Mouse (Mus musculus): ENCODE data around the gene Ints6. TPM values are rescaled to one million over a fixed set of nuclear protein-coding genes. Genes with fewer than 3 reads are reported as not detected.

Ints6 gene
- polyA plus RNA-seq, 1 experiment from 2014 or later, result 22.9 TPM

DNA sequence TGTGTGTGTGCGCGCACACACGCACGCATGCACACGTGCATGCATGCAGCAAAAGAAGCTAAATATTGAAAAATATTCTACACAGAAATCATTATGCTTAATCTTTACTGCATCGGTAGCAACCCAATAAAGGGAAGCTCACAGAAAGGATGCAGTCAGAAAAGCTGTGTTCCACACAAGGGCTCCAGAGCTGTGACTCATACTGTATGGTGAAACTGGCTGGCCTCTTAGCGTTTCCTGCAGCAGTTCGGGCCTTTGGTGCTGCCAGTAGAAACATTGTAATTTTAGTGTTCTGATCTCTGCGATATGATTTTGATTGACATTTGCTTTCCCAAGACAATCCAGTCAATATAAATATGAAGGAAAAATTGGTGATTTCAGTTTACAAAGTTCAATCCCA, 17.1 kb upstream of the Ints6 start:
- peaks cover 8% of the 10 kb centered on the region; the same call in 1 of the 2 replicates for H3K4me1 ChIP-seq (replicated peaks)
- no peak overlapping the region for H3K4me3 ChIP-seq
- no peak overlapping the region for H3K9ac ChIP-seq
- ATAC-seq (ENCODE audit: insufficient number of reproducible peaks, low FRiP score), result no peak
- no peaks in the 10 kb centered on the region for H3K36me3 ChIP-seq
- no peak overlapping the region for H3K27ac ChIP-seq (ENCODE audit: poor library complexity, severe bottlenecking)
- no peaks in the 10 kb centered on the region for H3K27me3 ChIP-seq (replicated peaks)
- peaks cover 3% of the 10 kb centered on the region; the same call in 1 of the 2 replicates for H3K9me3 ChIP-seq (replicated peaks)
- H3K4me2 ChIP-seq, result no peak overlapping the region
- WGBS, result 89% methylated on average over 9 of the region's 9 CpGs

DNA sequence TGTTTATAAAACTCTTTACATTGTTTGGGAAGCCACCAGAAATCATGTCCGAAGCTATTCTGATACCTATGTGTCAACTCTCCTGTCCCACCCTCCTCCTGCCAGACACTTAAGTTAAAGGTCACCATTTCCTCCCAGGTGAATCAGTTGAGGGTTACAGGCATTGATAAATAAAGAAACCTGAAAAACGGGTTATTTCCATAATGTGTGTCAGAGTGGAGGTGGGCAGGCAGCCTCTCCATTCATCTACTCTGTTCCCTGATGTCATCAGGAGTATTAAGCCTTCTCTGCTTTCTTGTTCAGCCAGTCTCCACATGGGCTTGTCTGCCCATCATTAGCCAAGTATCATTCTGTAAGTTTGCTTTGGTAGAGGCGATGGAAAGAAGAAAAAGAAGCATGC, 14.1 kb upstream of the Ints6 start:
- Histone ChIP-seq H3K27me3 (replicated peaks) (no peaks in the 10 kb centered on the region), H3K36me3 (no peaks in the 10 kb centered on the region), H3K4me3 (no peak overlapping the region), H3K27ac (ENCODE audit: poor library complexity, severe bottlenecking) (no peak overlapping the region), H3K4me2 (no peak overlapping the region), H3K9me3 (replicated peaks) (peaks cover 3% of the 10 kb centered on the region; the same call in 1 of the 2 replicates), H3K4me1 (replicated peaks) (no peaks in the 10 kb centered on the region), H3K9ac (no peak overlapping the region)
- WGBS, result 74% methylated on average over 3 of the region's 3 CpGs
- no peak for ATAC-seq (ENCODE audit: insufficient number of reproducible peaks, low FRiP score)

DNA sequence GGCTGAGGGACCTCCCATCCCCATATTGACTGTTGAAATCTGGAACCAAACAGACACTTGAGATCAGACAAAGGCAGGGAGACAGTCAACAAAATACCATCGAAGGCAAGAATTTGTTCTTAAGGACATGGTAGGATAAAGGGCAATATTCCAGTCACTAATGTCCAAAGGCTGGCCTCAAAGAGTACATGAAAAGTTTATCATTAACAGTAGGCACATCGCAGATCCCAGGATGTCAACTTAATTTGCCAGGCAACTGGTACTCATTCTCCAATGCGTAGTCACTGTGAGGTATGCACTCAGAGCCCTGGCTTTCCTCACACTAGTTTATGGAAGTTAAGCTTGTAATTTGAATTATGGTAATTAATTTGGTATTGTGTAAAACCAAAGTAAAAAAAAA, 13.3 kb upstream of the Ints6 start:
- Histone ChIP-seq H3K4me1 (replicated peaks) (no peaks in the 10 kb centered on the region), H3K27ac (ENCODE audit: poor library complexity, severe bottlenecking) (no peak overlapping the region), H3K9ac (no peak overlapping the region), H3K4me3 (no peak overlapping the region), H3K4me2 (no peak overlapping the region), H3K27me3 (replicated peaks) (no peaks in the 10 kb centered on the region), H3K36me3 (no peaks in the 10 kb centered on the region), H3K9me3 (replicated peaks) (peaks cover 3% of the 10 kb centered on the region; the same call in 1 of the 2 replicates)
- WGBS, result 92% methylated on average over 3 of the region's 3 CpGs
- ATAC-seq (ENCODE audit: insufficient number of reproducible peaks, low FRiP score), result no peak

DNA sequence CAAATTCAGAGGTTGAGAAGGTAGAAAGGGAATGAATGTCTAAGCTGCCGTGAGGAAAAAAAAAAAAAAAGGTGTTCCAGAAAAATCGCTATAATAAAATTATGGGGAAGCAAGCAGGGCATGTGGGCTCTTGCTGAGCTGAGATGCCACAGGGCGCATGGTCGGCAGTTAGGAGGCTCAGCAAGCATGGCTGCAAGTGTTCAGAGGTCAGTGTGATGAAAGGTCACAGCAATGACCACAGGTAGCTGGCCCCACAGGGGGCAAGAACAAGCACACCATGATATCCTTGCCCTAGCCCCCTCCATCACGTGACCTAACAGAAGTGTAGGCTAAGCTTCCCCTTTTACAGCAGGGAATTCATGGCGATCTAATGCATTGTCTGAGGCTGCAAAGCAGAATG, 12.8 kb upstream of the Ints6 start:
- no peak for ATAC-seq (ENCODE audit: insufficient number of reproducible peaks, low FRiP score)
- no peaks in the 10 kb centered on the region for H3K4me1 ChIP-seq (replicated peaks)
- peaks cover 3% of the 10 kb centered on the region; the same call in 1 of the 2 replicates for H3K9me3 ChIP-seq (replicated peaks)
- no peak overlapping the region for H3K27ac ChIP-seq (ENCODE audit: poor library complexity, severe bottlenecking)
- H3K4me3 ChIP-seq, result no peak overlapping the region
- no peak overlapping the region for H3K9ac ChIP-seq
- WGBS, result 74% methylated on average over 6 of the region's 6 CpGs
- no peak overlapping the region for H3K4me2 ChIP-seq
- no peaks in the 10 kb centered on the region for H3K27me3 ChIP-seq (replicated peaks)
- no peaks in the 10 kb centered on the region for H3K36me3 ChIP-seq

DNA sequence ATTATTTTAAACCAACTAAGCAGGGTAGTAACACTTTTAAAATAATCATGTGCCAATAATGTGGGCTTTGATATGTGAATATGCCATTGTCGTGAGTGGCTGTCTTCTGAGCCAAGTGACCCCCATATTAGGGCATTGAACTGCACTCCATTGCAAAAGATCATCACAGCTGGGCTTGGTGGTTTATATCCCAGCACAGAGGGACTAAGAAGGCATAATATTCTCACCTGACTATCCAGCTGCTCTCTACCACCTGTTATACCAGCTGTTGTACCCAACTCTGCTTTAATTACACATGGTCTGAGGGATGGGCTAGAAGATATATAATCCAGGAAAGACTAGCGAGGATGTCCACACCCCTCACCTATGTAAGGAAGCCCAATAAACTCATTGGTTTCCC, 4.4 kb upstream of the Ints6 start:
- no peak overlapping the region for H3K27ac ChIP-seq (ENCODE audit: poor library complexity, severe bottlenecking)
- WGBS, result 78% methylated on average over 2 of the region's 2 CpGs
- H3K4me1 ChIP-seq (replicated peaks), result peaks cover 4% of the 10 kb centered on the region; the same call in 1 of the 2 replicates
- no peak overlapping the region for H3K4me2 ChIP-seq
- H3K9ac ChIP-seq, result no peak overlapping the region
- H3K36me3 ChIP-seq, result no peaks in the 10 kb centered on the region
- no peaks in the 10 kb centered on the region for H3K9me3 ChIP-seq (replicated peaks)
- no peaks in the 10 kb centered on the region for H3K27me3 ChIP-seq (replicated peaks)
- ATAC-seq (ENCODE audit: insufficient number of reproducible peaks, low FRiP score), result no peak
- H3K4me3 ChIP-seq, result no peak overlapping the region

DNA sequence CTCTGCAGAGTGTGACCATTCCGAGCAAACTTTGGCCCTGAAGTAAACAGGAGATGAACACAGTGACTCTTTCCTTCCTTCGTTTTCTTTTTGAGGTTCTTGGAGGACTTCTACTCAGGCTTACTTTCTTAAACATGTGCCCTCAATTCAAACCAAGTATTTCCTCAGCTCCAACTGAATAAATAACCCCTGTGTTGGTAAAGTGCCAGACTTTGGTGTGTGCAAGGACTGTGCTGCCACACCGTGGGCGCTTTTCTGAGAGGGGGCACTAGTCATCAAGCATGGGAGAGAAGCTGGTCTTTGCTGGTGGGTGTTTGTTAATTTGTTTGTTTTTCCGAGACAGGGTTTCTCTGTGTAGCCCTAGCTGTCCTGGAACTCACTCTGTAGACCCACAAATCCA, 3.4 kb upstream of the Ints6 start:
- Histone ChIP-seq H3K9me3 (replicated peaks) (no peaks in the 10 kb centered on the region), H3K27me3 (replicated peaks) (no peaks in the 10 kb centered on the region), H3K4me1 (replicated peaks) (peaks cover 7% of the 10 kb centered on the region), H3K9ac (no peak overlapping the region), H3K4me2 (no peak overlapping the region), H3K4me3 (no peak overlapping the region), H3K27ac (ENCODE audit: poor library complexity, severe bottlenecking) (no peak overlapping the region), H3K36me3 (no peaks in the 10 kb centered on the region)
- no peak for ATAC-seq (ENCODE audit: insufficient number of reproducible peaks, low FRiP score)
- 83% methylated on average over 5 of the region's 5 CpGs for WGBS

DNA sequence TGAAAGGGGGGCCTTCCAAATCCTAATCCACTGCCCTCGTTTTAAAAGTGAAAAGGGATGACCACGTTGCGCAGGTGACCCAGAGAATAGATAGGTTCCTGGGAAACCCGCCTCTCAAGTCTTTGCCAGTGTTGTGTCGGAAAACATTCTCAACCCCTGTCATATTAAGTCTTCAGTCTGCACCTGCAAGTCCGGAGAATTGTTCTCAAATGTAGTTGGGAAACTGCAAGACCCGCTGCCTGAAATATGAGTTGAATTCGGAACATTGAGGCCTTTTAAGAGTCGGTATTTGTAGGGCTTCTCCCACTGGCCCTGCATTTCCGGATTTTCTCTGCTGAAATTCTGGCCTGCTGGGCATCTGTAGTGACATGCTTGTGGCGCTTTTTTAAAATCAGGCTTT, 974 bp upstream of the Ints6 start:
- H3K36me3 ChIP-seq, result peaks cover 12% of the 10 kb centered on the region
- H3K4me2 ChIP-seq, result peak overlapping the region; percentile 80
- ATAC-seq (ENCODE audit: insufficient number of reproducible peaks, low FRiP score), result no peak
- peak overlapping the region; percentile 67 for H3K4me3 ChIP-seq
- peaks cover 13% of the 10 kb centered on the region for H3K4me1 ChIP-seq (replicated peaks)
- H3K9me3 ChIP-seq (replicated peaks), result no peaks in the 10 kb centered on the region
- 4% methylated on average over 11 of the region's 11 CpGs for WGBS
- H3K27ac ChIP-seq (ENCODE audit: poor library complexity, severe bottlenecking), result peak overlapping the region; percentile 99
- H3K27me3 ChIP-seq (replicated peaks), result no peaks in the 10 kb centered on the region
- H3K9ac ChIP-seq, result peak overlapping the region; percentile 78

DNA sequence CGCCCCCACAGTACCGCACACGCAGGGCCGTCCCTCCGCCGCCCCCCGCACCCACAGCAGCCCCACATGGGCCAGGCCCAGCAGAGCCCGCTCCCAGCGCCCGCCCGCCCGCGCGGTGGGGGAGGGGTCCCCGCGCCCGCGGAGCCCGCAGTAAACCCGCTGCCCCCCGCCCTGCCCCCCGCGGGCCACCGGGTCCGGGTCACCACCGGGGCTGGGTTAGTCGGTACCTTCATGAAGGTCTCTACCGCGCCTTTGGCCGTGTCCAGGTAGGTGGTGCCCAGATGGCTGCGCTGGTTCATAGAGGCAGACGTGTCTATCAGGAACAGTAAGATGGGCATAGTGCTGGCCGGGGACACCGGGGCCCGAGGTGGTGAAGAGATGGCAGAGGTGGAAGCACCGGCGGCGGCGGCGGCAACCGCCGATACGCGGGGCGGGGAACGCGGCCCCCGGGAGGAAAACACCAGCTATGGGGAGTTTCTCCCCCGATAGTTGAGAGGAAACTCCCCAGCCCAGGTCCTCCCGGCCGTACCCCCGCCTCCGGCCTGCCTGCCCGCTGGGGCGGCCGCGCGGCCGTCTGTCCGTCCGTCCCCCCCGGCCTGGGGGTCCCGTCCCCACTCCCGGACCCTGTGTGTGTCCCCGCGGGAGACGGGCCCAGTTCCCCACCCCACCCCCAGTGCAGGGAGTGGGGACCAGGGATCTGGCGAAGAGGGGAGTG, 491 bp downstream of the Ints6 start:
- Histone ChIP-seq H3K9ac (peak overlapping the region; percentile 99), H3K27me3 (replicated peaks) (no peaks in the 10 kb centered on the region), H3K27ac (ENCODE audit: poor library complexity, severe bottlenecking) (peak overlapping the region; percentile 99), H3K9me3 (replicated peaks) (no peaks in the 10 kb centered on the region), H3K4me2 (peak overlapping the region; percentile 73), H3K36me3 (peaks cover 12% of the 10 kb centered on the region), H3K4me1 (replicated peaks) (peaks cover 13% of the 10 kb centered on the region), H3K4me3 (peak overlapping the region; percentile 86)
- under 1% methylated on average over 61 of the region's 68 CpGs for WGBS
- peak; percentile 52 for ATAC-seq (ENCODE audit: insufficient number of reproducible peaks, low FRiP score)

DNA sequence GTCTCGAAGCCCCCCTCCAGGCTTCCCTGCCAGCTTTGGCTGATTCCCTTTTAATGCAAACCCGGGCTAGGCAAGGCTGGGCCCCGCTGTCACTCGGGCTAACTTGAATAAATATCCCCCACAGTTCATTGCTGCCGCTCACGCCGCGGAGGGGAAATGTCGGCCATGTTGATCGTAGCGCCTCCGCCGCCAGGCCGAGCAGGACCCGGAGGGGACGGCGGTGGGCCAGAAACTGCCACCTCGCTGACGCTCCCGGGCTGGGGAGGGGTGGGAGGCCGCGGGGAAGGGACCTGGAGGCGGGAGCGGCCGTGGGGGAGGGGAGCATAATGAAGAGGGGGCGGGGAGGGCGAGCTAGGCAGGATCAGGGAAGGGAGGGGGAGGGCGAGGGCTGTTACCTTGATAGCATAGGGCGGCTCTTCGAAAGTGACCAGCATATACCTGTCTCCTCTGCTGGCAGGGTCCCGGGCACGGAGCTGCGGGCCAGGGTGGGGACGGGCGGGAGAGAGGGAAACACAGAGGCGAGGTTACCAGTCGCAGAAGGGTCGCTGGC, 1.1 kb downstream of the Ints6 start:
- WGBS, result 2% methylated on average over 33 of the region's 38 CpGs
- H3K4me3 ChIP-seq, result peak overlapping the region; percentile 86
- H3K4me1 ChIP-seq (replicated peaks), result peaks cover 13% of the 10 kb centered on the region
- H3K36me3 ChIP-seq, result peaks cover 12% of the 10 kb centered on the region
- peak overlapping the region; percentile 73 for H3K4me2 ChIP-seq
- peak; percentile 43 for ATAC-seq (ENCODE audit: insufficient number of reproducible peaks, low FRiP score)
- peak overlapping the region; percentile 99 for H3K27ac ChIP-seq (ENCODE audit: poor library complexity, severe bottlenecking)
- no peaks in the 10 kb centered on the region for H3K9me3 ChIP-seq (replicated peaks)
- no peaks in the 10 kb centered on the region for H3K27me3 ChIP-seq (replicated peaks)
- peak overlapping the region; percentile 99 for H3K9ac ChIP-seq

DNA sequence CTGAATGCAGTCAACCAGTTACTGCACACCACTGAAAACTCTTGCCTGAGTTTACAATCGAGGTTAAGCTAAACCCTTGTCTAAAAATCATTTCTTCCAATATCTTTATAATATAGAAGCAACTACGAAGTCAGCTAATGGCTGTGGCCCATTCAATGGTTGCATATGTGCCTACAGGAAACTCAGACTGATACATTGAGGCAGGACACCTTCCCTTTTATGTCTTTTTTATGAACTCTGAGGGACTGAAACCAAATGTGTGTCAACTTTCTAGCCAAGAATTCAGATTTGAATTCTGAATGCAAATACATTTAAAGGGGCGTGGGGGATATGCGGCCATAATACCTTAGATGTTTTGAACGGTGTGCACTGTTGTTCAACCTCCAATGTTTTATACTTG, 2.3 kb downstream of the Ints6 start:
- Histone ChIP-seq H3K4me3 (no peak overlapping the region), H3K9me3 (replicated peaks) (no peaks in the 10 kb centered on the region), H3K36me3 (peaks cover 13% of the 10 kb centered on the region), H3K9ac (no peak overlapping the region), H3K4me1 (replicated peaks) (peaks cover 13% of the 10 kb centered on the region), H3K27ac (ENCODE audit: poor library complexity, severe bottlenecking) (no peak overlapping the region), H3K4me2 (no peak overlapping the region), H3K27me3 (replicated peaks) (no peaks in the 10 kb centered on the region)
- ATAC-seq (ENCODE audit: insufficient number of reproducible peaks, low FRiP score), result no peak
- WGBS, result 90% methylated on average over 5 of the region's 5 CpGs

DNA sequence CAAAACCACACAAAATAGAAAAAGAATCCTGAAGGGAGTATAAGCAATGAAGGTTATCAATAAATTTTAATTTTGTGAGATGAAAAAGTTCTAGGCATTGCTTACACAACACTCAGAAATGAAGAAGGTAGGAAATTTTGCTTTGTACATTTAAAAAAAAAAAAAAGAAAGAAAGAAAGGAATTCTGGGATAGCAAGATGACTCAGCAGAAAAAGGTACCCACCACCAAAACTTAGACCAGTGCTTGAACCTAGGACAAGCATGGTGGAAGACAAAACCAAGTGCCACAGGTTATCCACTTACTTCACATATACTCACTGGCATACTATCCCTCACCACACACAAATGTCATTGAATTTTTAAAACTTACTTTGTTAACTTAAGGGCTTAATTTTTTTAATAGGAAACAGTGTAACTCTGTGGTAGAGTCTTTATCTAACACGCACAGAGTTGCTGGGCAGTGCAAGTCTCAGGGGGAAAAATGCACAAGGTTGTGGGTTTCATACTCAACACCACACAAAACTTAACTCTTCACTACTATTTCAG, 5.8 kb downstream of the Ints6 start:
- Histone ChIP-seq H3K27ac (ENCODE audit: poor library complexity, severe bottlenecking) (no peak overlapping the region), H3K4me3 (no peak overlapping the region), H3K9me3 (replicated peaks) (no peaks in the 10 kb centered on the region), H3K4me1 (replicated peaks) (peaks cover 9% of the 10 kb centered on the region), H3K4me2 (no peak overlapping the region), H3K9ac (no peak overlapping the region), H3K36me3 (peaks cover 18% of the 10 kb centered on the region), H3K27me3 (replicated peaks) (no peaks in the 10 kb centered on the region)
- ATAC-seq (ENCODE audit: insufficient number of reproducible peaks, low FRiP score), result no peak
- WGBS, result 88% methylated on average over 1 of the region's 1 CpGs

Measured in heart, embryonic 12.5 days (tissue).